Mouse (Mus musculus) embryonic facial prominence, embryonic 12.5 days (tissue): Measurements from ENCODE around the gene Gm14180. TPM values are rescaled to one million over a fixed set of nuclear protein-coding genes. Genes with fewer than 3 reads are reported as not detected.

ENCODE experiments used
- polyA plus RNA-seq: library from polyadenylated mRNA; unstranded; fragments of >200 nt; fragmentation: Nextera tagmentation; extraction: Ambion mirVana; gene quantifications from 2 replicates; pipeline ENCODE4 v1.2.1, GENCODE M21; 2016

Gm14180 gene
- polyA plus RNA-seq, 1 experiment from 2014 or later: not detected

Other genes with a start within 250 kb of the Gm14180 start
- 0.61 and 2.4 TPM in 2 replicates for gene Krt23, start 241.2 kb downstream of the Gm14180 start, polyA plus RNA-seq
- not detected in 2 replicates for gene Krt39, start 213.0 kb downstream of the Gm14180 start, polyA plus RNA-seq
- not detected in 2 replicates for gene Krt40, start 191.1 kb downstream of the Gm14180 start, polyA plus RNA-seq
- gene Krtap3-3, start 183.4 kb downstream of the Gm14180 start, polyA plus RNA-seq: not detected in 2 replicates
- not detected in 2 replicates for gene Krtap3-2, start 177.4 kb downstream of the Gm14180 start, polyA plus RNA-seq
- gene Gm11939, start 174.8 kb downstream of the Gm14180 start, polyA plus RNA-seq: not detected in 2 replicates
- not detected in 2 replicates for gene Krtap3-1, start 167.7 kb downstream of the Gm14180 start, polyA plus RNA-seq
- gene Krtap1-5, start 153.3 kb downstream of the Gm14180 start, polyA plus RNA-seq: not detected in 2 replicates
- not detected in 2 replicates for gene Krtap1-4, start 150.6 kb downstream of the Gm14180 start, polyA plus RNA-seq
- gene Krtap1-3, start 143.0 kb downstream of the Gm14180 start, polyA plus RNA-seq: not detected in 2 replicates
- gene Krtap9-3, start 136.2 kb downstream of the Gm14180 start, polyA plus RNA-seq: not detected in 2 replicates
- not detected in 2 replicates for gene Gm11938, start 131.0 kb downstream of the Gm14180 start, polyA plus RNA-seq
- gene Gm11937, start 124.1 kb downstream of the Gm14180 start, polyA plus RNA-seq: not detected in 2 replicates
- gene Krtap2-4, start 119.4 kb downstream of the Gm14180 start, polyA plus RNA-seq: not detected in 2 replicates
- not detected in 2 replicates for gene Gm11562, start 113.9 kb downstream of the Gm14180 start, polyA plus RNA-seq
- gene Krtap4-1, start 106.1 kb downstream of the Gm14180 start, polyA plus RNA-seq: not detected in 2 replicates
- gene Krtap4-2, start 99.2 kb downstream of the Gm14180 start, polyA plus RNA-seq: not detected in 2 replicates
- gene Krtap4-7, start 90.2 kb downstream of the Gm14180 start, polyA plus RNA-seq: not detected in 2 replicates
- gene Gm11555, start 84.1 kb downstream of the Gm14180 start, polyA plus RNA-seq: not detected in 2 replicates
- not detected in 2 replicates for gene Gm11563, start 75.3 kb downstream of the Gm14180 start, polyA plus RNA-seq
- gene Krtap4-6, start 68.3 kb downstream of the Gm14180 start, polyA plus RNA-seq: not detected in 2 replicates
- gene Gm14190, start 43.5 kb downstream of the Gm14180 start, polyA plus RNA-seq: not detected in 2 replicates
- not detected in 2 replicates for gene Gm11595, start 38.6 kb upstream of the Gm14180 start, polyA plus RNA-seq
- gene Krtap4-8, start 46.4 kb upstream of the Gm14180 start, polyA plus RNA-seq: not detected in 2 replicates
- not detected in 2 replicates for gene Krtap4-9, start 50.9 kb upstream of the Gm14180 start, polyA plus RNA-seq
- not detected in 2 replicates for gene Gm11596, start 59.2 kb upstream of the Gm14180 start, polyA plus RNA-seq
- gene Gm11569, start 64.6 kb upstream of the Gm14180 start, polyA plus RNA-seq: not detected in 2 replicates
- not detected in 2 replicates for gene Gm11554, start 70.2 kb upstream of the Gm14180 start, polyA plus RNA-seq
- gene Krtap4-13, start 75.6 kb upstream of the Gm14180 start, polyA plus RNA-seq: not detected in 2 replicates
- gene Gm11564, start 81.4 kb upstream of the Gm14180 start, polyA plus RNA-seq: not detected in 2 replicates
- not detected in 2 replicates for gene 2300003K06Rik, start 103.8 kb upstream of the Gm14180 start, polyA plus RNA-seq
- not detected in 2 replicates for gene Krtap4-16, start 117.3 kb upstream of the Gm14180 start, polyA plus RNA-seq
- not detected in 2 replicates for gene Gm11568, start 123.6 kb upstream of the Gm14180 start, polyA plus RNA-seq
- gene Gm11559, start 130.2 kb upstream of the Gm14180 start, polyA plus RNA-seq: not detected in 2 replicates
- gene Krtap9-1, start 139.1 kb upstream of the Gm14180 start, polyA plus RNA-seq: not detected in 2 replicates
- not detected in 2 replicates for gene Gm11567, start 144.9 kb upstream of the Gm14180 start, polyA plus RNA-seq
- not detected in 2 replicates for gene Krtap31-1, start 173.6 kb upstream of the Gm14180 start, polyA plus RNA-seq
- gene Gm11565, start 180.5 kb upstream of the Gm14180 start, polyA plus RNA-seq: not detected in 2 replicates
- gene Krtap31-2, start 202.0 kb upstream of the Gm14180 start, polyA plus RNA-seq: not detected in 2 replicates
- not detected in 2 replicates for gene Krtap9-5, start 214.2 kb upstream of the Gm14180 start, polyA plus RNA-seq
- not detected in 2 replicates for gene Krtap29-1, start 244.8 kb upstream of the Gm14180 start, polyA plus RNA-seq